Mouse (Mus musculus): ENCODE results near the gene Aicda.
"Not testable (repeated sequence)": the region's sequence is repeated elsewhere in the genome, so short reads cannot be mapped to it uniquely, and the experiment has no call there.

The Aicda gene

DNA sequence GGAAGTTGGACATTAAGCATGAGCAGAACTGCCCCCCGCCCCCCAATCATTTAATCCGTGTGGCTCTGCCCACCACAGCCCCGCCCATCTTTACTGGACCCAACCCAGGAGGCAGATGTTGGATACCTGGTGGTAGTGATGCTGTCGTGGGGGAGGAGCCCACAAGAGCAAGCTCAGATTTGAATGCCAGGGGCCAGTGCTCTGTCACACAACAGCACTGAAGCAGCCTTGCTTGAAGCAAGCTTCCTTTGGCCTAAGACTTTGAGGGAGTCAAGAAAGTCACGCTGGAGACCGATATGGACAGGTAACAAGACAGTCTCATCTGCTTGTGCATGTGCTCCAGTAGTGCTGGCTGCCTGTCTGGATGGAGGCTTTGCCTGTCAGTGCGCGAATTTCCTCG lies at the start of gene Aicda:
Gene Aicda (plus strand): TSS at position 196 of the 400 bp plus-strand sequence.
- DNase-seq: no peak

GRCm38 (mm10) chr6:122505041-122505440 lies 48.6 kb upstream of the Aicda start:
- no peak for DNase-seq

DNA sequence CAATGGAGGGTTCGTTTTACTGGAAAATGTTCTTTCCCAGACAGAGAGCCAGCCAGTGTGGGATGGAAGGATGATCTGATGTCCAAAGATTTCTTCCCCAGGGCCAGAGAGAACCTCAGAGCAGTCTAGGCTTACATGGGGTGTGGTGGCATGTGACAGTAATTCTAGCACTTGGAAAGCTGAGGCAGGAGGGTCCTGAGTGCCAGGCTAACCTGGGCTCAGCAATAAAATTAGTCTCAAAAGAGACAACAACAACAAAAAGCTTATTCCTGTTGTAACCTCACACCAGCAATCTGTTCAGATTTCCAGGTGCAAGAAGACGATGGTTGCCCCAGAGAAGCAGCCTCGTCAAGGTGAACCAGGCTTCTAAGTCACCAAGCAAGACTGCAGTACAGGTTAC lies 48.1 kb upstream of the Aicda start, which contains the start of gene Mfap5:
Gene Mfap5 (plus strand): TSS at position 301 of the 400 bp plus-strand sequence.
- DNase-seq: no peak

GRCm38 (mm10) chr6:122508494-122508893 lies 45.1 kb upstream of the Aicda start:
- DNase-seq: peak; percentile 23

GRCm38 (mm10) chr6:122512914-122513878 lies 40.4 kb upstream of the Aicda start:
- DNase-seq: no peak

GRCm38 (mm10) chr6:122514312-122514711 lies 39.3 kb upstream of the Aicda start:
- DNase-seq: no peak

DNA sequence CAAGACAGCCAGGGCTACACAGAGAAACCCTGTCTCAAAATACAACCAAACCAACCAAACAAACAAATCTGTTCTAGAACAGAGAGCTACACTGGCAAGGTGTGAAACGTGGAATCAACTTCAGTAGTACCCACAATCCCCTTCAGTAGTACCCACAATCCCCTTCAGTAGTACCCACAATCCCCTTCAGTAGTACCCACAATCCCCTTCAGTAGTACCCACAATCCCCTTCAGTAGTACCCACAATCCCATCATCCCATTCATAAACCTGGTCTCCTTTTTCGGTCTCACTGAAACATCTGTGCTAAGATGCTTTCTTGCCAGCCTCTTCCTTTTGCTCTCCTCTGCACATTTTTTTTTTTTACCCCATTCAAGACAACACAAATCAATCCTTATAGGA lies 37.8 kb upstream of the Aicda start:
- not testable (repeated sequence) for DNase-seq

GRCm38 (mm10) chr6:122517668-122518067 lies 35.9 kb upstream of the Aicda start:
- no peak for DNase-seq

- DNase-seq: peak; percentile 37
Observed at GRCm38 (mm10) chr6:122519384-122519783, 34.2 kb upstream of the Aicda start.

DNA sequence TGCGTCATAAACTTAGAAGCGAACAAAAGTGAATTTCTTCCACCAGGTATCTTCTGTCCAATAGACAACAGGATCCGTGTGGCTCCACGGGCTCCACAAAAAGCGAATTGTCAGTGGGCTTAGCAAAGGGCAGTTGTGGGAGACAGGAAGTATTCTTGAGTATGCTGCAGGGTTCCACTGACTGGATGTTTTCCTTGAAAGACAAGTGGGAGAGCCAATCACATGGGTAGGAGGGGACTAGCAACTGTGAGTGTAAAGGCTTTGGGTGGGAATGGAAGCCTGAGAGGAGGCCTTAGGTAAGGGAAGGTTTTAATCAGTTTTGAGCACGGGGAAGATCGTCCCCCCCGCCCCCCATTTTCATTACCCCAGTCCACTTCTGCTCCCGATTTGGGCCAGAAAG lies 31.0 kb upstream of the Aicda start:
- DNase-seq: peak; percentile 48

DNA sequence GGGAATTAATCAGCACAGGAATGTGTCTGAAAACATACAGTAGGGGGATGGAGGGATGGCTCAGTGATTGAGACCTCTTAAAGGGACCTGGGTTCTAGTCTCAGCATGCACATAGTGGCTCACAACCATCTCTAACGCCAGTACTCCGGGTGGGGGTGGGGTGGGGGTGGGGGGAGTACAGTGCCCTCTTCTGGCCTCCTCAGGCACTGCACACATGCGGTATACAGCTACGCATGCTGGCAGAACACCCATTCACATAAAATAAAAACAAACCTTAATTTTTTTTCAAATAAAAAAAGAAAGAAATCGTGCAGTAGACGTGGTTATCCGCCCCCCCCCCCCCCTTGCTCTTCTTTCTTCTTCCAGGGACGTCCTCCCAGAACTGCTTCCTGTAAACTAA lies 30.3 kb upstream of the Aicda start:
- DNase-seq: no peak

- no peak for DNase-seq
Observed at GRCm38 (mm10) chr6:122527596-122527995, 26.0 kb upstream of the Aicda start.

GRCm38 (mm10) chr6:122528136-122528535 lies 25.5 kb upstream of the Aicda start:
- no peak for DNase-seq

GRCm38 (mm10) chr6:122531466-122532174 lies 22.0 kb upstream of the Aicda start:
- DNase-seq: no peak

GRCm38 (mm10) chr6:122532883-122533302 lies 20.7 kb upstream of the Aicda start:
- DNase-seq: peak; percentile 43

GRCm38 (mm10) chr6:122534032-122534431 lies 19.6 kb upstream of the Aicda start:
- DNase-seq: no peak

DNA sequence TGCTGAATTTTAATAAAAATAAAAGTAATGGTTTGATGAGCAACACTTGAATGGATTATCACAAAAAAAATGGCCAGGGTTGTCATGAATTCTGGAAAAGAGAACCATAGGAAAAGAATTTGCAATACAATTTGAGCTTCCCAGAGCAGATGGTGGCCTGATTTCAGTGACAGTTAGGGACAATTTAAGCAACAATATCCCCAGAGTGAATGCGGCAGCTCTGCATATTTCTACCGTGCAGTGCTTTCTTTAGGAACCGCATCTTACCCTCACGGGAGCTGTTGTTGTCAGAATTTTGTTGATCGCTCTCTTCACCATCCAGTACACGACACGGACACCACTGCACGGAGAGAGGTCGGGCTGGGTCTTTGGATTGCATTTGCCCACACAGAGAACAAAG lies 14.0 kb upstream of the Aicda start:
- DNase-seq: no peak

DNA sequence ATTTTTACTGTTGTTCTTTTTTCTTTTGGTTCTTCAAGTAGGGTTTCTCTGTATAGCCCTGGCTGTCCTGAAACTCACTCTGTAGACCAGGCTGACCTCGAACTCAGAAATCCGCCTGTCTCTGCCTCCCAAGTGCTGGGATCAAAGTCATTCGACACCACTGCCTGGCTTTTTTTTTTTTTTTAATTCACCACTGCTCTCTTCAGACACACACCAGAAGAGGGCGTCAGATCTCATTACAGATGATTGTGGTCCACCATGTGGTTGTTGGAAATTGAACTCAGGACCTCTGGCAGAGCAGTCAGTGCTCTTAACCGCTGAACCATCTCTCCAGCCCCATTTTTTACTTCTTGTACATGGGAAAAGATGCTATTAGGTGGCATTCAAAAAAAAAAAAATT lies 11.1 kb upstream of the Aicda start:
- DNase-seq: not testable (repeated sequence)

- DNase-seq: no peak
Observed at GRCm38 (mm10) chr6:122543574-122543973, 10.0 kb upstream of the Aicda start.

GRCm38 (mm10) chr6:122544672-122545071 lies 8.9 kb upstream of the Aicda start:
- no peak for DNase-seq

DNA sequence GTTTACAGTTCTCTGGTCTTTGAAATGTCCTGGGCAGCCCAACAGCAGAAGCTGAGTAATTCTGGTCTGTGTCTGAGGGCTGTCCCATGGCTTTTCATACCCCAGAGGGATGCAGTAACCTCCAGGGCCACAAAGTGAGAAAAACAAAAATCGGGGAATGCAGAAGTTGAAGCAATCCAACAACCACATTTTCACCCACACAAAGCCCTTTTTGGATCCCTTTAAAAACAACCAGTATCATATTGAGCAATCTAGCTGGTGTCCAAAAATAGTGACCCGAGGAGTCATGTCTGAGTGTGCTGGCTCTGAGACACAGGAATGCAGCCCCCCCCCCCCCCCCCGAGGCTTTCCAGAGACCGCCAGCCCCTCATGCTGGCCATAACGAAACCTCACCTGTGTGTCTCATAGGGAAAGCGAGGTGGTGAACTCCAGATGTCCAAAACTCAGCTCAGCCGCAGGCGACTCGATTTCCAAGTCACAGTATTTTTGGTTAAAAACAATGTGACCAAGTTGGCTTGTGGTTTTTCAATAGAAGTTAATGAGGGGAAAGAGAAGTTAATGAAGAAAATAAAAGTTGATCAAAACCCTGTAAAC lies 8.2 kb upstream of the Aicda start:
- DNase-seq: no peak

DNA sequence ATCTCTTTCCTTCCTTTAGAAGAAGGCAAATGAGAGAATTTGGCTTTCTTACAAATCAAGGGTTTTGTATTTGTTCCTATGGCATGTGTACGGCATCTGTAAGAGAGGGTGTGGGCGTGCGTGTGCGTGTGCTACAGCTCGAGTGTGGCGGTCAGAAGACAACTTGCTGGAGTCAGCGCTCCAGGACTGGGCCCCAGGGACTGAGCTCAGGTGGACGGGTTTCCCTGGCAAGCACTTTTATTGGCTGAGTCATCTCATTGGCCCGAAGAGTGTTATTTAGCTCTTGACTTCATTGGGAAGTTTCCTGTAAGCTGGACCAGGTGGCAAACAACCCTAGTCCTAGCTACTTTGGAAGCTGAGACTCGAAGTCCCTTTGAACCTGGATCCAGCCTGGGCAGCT lies 7.7 kb upstream of the Aicda start:
- no peak for DNase-seq

DNA sequence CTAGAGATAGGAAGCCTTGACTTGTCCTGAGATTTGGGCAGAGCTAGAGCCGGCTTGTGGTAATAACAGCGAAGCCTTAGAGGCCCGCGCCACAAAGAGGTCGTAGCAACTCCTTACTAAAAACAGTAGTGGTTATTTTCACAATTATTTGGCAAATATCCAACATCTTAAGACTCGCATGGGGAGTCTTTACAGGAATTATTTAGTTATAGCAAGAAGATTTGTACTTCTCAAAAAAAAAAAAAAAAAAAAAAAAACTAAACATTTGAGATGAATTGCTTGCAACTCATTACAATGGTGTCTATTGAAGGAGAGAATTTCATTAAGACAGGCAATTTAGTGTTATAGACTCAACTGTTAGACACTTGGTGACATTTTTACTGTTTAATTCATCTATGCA lies 501 bp downstream of the Aicda start:
- DNase-seq: no peak

Measured in lung, postnatal 10 days (tissue).